Mouse (Mus musculus) fat pad, adult 2 months (tissue): ENCODE measurements at regions not wholly inside any gene's neighbourhood (a gene's known extent, or its start where the extent isn't known, plus 50 kb on each side); places are given as distances from the start of the nearest gene placed in this dataset.

Experiments used
- DNase-seq: peaks from one replicate; pipeline ENCODE4 v3.0.0-alpha.2; 2011; ENCODE audit warnings: low read depth, low spot score; ENCODE audit errors: extremely low read depth

GRCm38 (mm10) chr13:99099226-99099625 lies 85.4 kb upstream of the Zfp366 start:
- no peak for DNase-seq

- no peak for DNase-seq
Observed at GRCm38 (mm10) chr13:99097606-99098545, 86.7 kb upstream of the Zfp366 start.

- no peak for DNase-seq
Observed at GRCm38 (mm10) chr13:99096837-99097236, 87.8 kb upstream of the Zfp366 start.

- no peak for DNase-seq
Observed at GRCm38 (mm10) chr13:99095006-99095405, 89.6 kb upstream of the Zfp366 start.

- no peak for DNase-seq
Observed at GRCm38 (mm10) chr13:99094221-99094620, 90.4 kb upstream of the Zfp366 start.

- DNase-seq = peak; percentile 62
Observed at GRCm38 (mm10) chr13:99093269-99093668, 91.4 kb upstream of the Zfp366 start.

- DNase-seq = no peak
Observed at GRCm38 (mm10) chr13:99092279-99092930, 92.2 kb upstream of the Zfp366 start.

- no peak for DNase-seq
Observed at GRCm38 (mm10) chr13:99091562-99092278, 92.9 kb upstream of the Zfp366 start.

- DNase-seq = no peak
Observed at GRCm38 (mm10) chr13:99090361-99090760, 94.3 kb upstream of the Zfp366 start.

GRCm38 (mm10) chr13:99088285-99088684 lies 96.3 kb upstream of the Zfp366 start:
- DNase-seq = no peak

GRCm38 (mm10) chr13:99079331-99079761 lies 95.0 kb upstream of the 1700024P04Rik start:
- no peak for DNase-seq

GRCm38 (mm10) chr13:99078643-99079042 lies 94.3 kb upstream of the 1700024P04Rik start:
- DNase-seq = no peak

GRCm38 (mm10) chr13:99077039-99077749 lies 92.8 kb upstream of the 1700024P04Rik start:
- no peak for DNase-seq

GRCm38 (mm10) chr13:99075467-99075866 lies 91.1 kb upstream of the 1700024P04Rik start:
- DNase-seq = no peak

- no peak for DNase-seq
Observed at GRCm38 (mm10) chr13:99071821-99072414, 87.6 kb upstream of the 1700024P04Rik start.

GRCm38 (mm10) chr13:99071413-99071812 lies 87.0 kb upstream of the 1700024P04Rik start:
- DNase-seq = no peak

GRCm38 (mm10) chr13:99069767-99070166 lies 85.4 kb upstream of the 1700024P04Rik start:
- no peak for DNase-seq

GRCm38 (mm10) chr13:99067504-99067903 lies 83.1 kb upstream of the 1700024P04Rik start:
- no peak for DNase-seq

- DNase-seq = no peak
Observed at GRCm38 (mm10) chr13:99063431-99063830, 79.1 kb upstream of the 1700024P04Rik start.

- no peak for DNase-seq
Observed at GRCm38 (mm10) chr13:99062936-99063335, 78.6 kb upstream of the 1700024P04Rik start.
